Mouse (Mus musculus): Measurements from ENCODE around the gene 1700016K19Rik.

Gene 1700016K19Rik

GRCm38 (mm10) chr11:75984581-75984980 is 15.1 kb upstream of the 1700016K19Rik start:
- no peak for DNase-seq (ENCODE audit: low read depth, low spot score)

GRCm38 (mm10) chr11:75985948-75986347 is 13.8 kb upstream of the 1700016K19Rik start:
- DNase-seq (ENCODE audit: low read depth, low spot score), result no peak

GRCm38 (mm10) chr11:75990965-75991835 is 8.5 kb upstream of the 1700016K19Rik start:
- DNase-seq (ENCODE audit: low read depth, low spot score), result peak; percentile 56

GRCm38 (mm10) chr11:75991911-75992310 is 7.8 kb upstream of the 1700016K19Rik start:
- DNase-seq (ENCODE audit: low read depth, low spot score), result peak; percentile 12

DNA sequence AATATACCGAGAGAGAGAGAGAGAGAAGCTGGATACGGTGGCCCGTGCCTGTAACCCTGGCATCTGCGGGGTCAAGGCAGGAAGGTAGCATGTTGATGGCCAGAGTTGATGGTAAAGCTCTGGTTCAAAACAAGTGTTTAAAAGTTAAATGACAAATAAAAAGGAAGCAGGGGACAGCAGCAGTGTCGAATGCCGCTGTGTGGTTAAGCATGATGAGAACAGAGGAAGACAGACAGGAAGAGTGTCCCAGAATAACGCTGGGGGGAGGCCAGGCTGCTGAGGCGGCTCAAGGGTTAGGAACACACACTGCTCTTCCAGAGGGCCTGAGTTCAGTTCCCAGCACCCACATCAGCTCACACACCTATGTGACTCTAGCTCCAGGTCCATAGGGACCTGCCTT is 7.2 kb upstream of the 1700016K19Rik start:
- DNase-seq (ENCODE audit: low read depth, low spot score), result no peak

- no peak for DNase-seq (ENCODE audit: low read depth, low spot score)
Measured at GRCm38 (mm10) chr11:75994357-75994756, 5.4 kb upstream of the 1700016K19Rik start.

- no peak for DNase-seq (ENCODE audit: low read depth, low spot score)
Measured at GRCm38 (mm10) chr11:76000701-76001100, 989 bp downstream of the 1700016K19Rik start.

DNA sequence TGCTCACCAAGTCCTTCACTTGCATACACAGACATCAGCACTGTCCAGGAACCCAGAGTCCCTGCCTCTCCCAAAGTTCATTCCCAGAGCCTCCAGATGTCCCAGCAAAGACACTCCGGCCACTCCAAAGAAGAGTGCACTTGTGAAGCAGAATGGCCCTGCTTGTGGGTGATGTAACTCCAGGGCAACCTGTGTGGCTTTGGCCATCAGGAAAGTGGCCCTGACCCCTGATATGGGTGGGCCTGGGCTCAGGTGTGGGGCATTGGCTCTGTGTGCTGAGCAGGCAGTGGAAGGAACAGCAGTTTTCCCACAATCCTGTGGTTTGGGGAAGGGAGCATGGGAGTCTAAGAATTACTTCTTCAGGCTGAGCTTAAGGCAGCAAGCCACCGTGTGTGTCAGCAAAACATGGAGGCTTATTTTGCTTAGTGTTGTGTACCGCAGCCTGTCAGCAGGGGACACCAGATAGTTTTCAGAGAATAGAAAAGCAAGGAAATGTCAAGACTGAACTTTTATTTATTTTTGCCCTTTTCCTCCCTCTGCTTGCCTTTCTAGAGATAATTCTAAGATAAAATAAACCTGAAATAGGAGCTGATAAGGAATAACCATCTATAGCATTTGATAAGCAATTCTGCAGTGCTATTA is 1.6 kb downstream of the 1700016K19Rik start:
- no peak for DNase-seq (ENCODE audit: low read depth, low spot score)

DNA sequence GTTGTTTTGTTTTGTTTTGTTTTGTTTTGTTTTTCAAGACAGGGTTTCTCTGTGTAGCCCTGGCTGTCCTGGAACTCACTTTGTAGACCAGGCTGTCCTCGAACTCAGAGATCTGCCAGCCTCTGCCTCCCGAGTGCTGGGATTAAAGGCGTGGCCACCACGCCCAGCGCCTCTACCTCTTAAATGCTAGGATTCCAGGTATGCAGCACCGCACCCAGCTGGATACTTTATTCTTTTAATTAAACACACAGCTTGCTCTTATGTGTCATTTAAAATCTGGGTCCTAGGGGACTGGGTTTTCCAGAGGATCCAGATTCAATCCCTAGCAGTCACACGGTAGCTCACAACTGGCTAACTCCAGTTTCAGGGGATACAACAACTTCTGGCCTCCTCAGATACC is 4.6 kb downstream of the 1700016K19Rik start:
- peak; percentile 62 for DNase-seq (ENCODE audit: low read depth, low spot score)

GRCm38 (mm10) chr11:76008162-76008561 is 8.4 kb downstream of the 1700016K19Rik start:
- DNase-seq (ENCODE audit: low read depth, low spot score), result peak; percentile 16

- DNase-seq (ENCODE audit: low read depth, low spot score), result no peak
Measured at GRCm38 (mm10) chr11:76009101-76009500, 9.4 kb downstream of the 1700016K19Rik start.

- no peak for DNase-seq (ENCODE audit: low read depth, low spot score)
Measured at GRCm38 (mm10) chr11:76010838-76011624, 11.3 kb downstream of the 1700016K19Rik start.

GRCm38 (mm10) chr11:76015251-76015650 is 15.5 kb downstream of the 1700016K19Rik start:
- no peak for DNase-seq (ENCODE audit: low read depth, low spot score)

- DNase-seq (ENCODE audit: low read depth, low spot score), result no peak
Measured at GRCm38 (mm10) chr11:76015814-76016213, 16.1 kb downstream of the 1700016K19Rik start.

DNA sequence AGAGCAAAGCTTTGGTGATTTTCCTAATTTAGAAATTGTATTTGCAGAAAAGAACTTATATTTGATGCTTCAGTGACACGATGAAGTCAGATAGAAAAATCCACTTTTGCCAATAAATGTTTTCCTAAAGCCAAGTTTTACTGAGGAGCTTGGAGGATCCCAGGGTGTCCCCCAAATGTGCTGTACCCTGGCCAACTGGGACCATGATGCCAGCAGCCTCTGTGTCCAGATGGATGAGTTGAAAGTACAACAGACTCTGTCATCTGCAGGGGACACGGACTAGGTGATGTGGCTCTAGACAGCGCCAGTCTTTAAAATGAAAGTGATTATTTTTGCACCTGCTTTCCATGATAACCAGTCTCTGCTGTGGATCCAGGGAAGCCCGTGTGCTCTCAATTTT is 20.2 kb downstream of the 1700016K19Rik start:
- no peak for DNase-seq (ENCODE audit: low read depth, low spot score)

DNA sequence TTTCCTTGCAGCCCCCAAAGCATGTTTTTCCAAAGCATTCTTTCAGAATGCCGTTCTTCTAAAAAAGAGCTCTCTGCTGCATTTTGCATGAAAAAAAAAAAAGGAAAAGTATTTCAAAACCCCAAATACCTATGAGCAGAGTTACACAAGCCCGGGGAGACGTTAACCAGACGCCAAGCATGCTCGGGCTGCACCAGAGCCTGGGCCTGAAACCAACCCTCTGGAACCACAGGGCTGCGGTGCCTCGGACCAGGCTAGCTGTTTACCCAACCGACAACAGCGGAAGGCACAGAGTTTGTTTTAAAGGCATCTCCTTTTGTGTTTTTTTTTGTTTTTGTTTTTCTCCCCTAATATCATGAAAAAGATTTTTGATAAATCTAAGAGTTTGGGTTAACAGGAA is 21.2 kb downstream of the 1700016K19Rik start:
- no peak for DNase-seq (ENCODE audit: low read depth, low spot score)

- no peak for DNase-seq (ENCODE audit: low read depth, low spot score)
Measured at GRCm38 (mm10) chr11:76025080-76025583, 25.4 kb downstream of the 1700016K19Rik start.

- no peak for DNase-seq (ENCODE audit: low read depth, low spot score)
Measured at GRCm38 (mm10) chr11:76026527-76027138, 26.9 kb downstream of the 1700016K19Rik start.

DNA sequence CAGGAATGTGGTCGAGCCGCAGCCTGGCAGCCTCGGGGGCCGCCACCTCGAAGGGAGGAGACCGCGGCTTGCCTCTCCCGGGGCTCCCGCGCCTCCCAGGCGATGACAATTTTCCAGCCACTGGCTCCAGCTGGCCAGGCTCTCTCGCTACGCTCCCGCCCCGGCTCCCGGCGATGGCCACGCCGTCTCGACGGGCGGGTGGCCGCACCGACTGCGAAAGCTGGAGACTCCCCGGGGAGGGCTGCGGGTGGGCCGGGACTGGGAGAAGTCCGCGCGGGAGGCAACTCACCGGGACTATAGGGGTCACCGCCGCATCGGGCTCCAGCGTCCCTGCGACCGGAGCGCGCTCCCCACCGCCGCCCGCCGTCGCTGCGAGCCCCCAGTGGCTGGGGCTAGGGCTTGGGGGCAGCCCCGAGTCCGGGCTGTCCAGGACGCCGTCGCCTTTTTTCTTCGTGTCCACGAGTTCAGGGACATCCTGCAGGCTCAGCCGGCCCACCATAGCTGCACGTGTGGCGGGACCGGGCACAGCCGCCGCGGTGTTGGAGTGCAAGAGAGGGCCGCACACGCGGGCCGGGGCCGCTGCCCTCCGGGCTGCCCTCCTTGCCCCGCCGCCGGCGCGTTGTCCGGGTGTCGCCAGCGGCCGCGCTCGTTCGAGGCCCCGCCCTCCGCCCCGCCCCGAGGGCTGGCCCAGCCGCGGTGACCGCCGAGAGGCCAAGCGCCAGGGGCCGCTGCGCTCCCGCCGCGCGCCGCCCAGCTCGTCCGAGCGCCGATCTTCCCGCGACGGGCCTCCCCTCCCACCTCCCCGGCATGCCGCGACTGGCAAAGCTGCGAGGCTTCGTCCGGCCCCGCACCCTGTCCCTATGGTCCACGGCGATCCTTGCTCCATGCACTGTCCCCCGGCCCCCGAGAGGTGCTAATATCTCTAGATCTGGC is 27.7 kb downstream of the 1700016K19Rik start, which contains the start of gene Rflnb:
TSS of gene Rflnb (minus strand) at position 644 of the 933 bp plus-strand sequence.
- DNase-seq (ENCODE audit: low read depth, low spot score), result peak; percentile 67

DNA sequence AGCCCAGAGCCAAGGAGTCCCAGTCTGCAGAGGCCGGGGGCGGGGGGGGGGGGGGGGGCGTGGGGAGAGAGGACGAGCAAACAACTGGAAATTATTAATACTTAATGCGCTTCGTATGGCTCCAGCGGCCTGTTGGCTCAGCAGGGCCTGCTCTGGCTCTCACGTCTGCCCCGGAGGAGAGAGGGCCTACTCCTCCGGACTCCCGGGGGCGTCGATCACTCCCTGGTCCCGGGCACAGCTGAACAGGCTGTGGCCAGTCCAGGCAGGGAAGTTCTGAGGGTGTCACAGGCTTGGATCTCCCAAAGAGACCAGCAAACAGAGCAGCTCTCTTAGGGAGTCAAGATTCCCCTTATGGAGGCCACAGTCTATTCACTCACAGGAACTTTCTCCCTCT is 28.4 kb downstream of the 1700016K19Rik start:
- peak; percentile 31 for DNase-seq (ENCODE audit: low read depth, low spot score)
